Mouse (Mus musculus) spleen, embryonic (tissue): ENCODE results near the gene Fbxo28.

Experiments
- CTCF ChIA-PET: fragments of 350-600 bp; sonication (Branson Sonifier 250); formaldehyde crosslinking; loops from one replicate; lab custom pipeline; 2022; lab: Charles Lee

Gene Fbxo28

DNA sequence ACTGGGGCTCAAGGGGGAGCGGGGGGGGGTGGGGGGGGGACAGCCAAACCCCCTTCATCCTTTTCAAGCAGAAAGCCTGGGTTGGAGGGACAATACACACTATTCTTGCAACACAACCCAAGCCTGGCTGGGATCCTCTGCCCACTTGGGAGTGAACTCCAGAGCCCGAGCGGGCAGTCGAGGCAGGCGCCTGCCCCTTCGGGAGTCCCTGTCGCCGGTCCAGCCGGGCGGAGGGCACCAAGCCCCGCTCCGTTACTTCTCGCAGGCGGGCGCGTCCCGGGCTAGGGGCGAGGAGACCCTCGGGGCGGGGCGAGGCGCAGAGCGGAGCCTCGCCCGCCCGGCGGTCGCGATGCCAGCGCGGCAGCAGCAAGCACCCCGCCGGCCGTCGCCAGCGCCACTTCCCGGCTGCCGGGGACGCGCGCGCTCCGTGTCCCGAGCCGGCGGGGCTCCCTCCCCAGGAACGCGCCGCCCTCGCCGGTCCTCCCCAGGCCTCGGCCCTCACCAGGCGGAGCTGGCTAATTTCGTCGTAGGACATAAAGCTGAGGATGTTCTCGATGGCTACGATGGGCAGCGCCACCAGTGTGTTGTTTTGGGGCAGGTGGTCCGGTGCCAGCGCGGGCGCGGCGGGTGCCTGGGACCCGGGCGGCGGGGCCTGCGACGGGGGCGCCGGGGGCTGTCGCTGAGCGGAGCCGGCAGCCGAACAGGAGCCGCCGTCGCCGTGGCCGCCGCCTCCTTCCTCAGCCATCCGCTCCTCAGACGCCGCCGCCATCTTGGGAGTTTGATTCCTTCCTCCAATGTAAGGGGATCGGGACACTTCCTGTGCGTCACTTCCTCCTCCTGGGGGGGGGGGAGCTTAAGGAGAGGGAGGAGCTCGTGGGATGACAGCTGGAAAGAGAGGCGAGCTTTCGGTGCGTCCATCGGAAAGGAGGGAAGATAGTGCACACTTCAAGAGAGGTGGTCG is at the start of gene Fbxo28:
TSS of gene Fbxo28 (minus strand) at position 809 of the 961 bp plus-strand sequence.
- CTCF ChIA-PET: interaction anchor here (1.0 to 1.2 kb wide), 2 partner anchors 70 to 221 kb away, joined by 3 to 7 read pairs; no protein-coding TSS in a partner anchor

DNA sequence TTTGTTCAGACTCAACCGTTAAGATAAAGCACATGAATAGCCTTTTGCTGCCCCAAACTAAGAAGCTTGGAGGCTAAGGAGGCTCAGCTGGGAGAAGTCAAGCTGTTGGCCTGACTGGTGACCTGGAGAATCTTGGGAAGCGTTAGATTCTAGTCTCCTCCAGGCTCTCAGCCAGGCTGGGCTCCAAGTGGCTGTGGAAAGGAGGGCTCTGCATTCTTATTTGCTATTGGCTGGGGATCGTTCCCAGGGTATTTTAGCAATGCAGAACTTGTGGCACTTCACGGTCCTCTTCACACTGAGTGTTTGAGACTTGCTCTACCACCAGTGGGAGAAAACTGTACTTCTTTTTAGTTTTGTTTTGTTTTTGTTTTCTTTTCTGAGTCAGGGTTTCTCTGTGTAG is 47.3 kb upstream of the Fbxo28 start:
- CTCF ChIA-PET: no interaction called here

DNA sequence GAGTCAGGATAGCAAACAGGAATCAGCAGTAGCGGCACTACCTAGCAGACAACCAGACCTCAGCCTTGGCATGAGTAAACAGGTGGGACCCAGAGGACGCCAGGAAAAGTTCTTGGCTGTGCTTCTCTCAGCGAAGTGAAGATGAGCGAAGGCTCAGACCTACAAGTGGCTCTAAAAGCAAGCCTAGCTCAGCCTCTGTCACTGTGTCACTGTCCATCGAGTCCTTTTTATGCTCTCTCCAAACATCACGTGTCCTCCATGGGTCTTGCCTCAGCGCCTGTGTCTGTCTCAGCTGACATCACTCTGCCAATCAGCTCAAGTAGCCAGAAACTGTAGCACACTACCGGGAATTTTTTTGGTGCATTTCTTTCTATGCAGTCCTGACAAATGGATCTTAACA is 45.0 kb upstream of the Fbxo28 start:
- CTCF ChIA-PET: no interaction called here

DNA sequence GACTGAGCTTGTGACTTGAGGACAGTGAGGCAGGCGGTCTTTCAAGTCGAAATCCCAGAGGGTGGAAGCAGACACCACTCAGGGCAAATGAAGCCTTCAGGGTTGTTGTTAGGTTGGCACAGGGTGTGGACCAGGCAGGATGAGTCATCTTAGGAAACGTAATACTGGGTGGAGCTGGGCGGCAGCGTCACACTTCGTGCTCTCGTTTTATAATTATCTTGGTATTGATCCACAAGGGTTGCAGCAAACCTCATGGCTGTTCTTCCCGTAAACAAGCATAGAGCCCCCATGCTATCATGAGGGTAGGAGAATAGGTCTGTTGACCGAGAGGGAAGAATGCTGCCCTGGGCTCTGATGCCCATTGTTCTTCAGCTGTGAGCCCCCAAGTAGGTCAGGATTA is 41.7 kb upstream of the Fbxo28 start:
- CTCF ChIA-PET: interaction anchor here (0.6 kb wide), 1 partner anchor 179 kb away, joined by 3 read pairs; no protein-coding TSS in a partner anchor

DNA sequence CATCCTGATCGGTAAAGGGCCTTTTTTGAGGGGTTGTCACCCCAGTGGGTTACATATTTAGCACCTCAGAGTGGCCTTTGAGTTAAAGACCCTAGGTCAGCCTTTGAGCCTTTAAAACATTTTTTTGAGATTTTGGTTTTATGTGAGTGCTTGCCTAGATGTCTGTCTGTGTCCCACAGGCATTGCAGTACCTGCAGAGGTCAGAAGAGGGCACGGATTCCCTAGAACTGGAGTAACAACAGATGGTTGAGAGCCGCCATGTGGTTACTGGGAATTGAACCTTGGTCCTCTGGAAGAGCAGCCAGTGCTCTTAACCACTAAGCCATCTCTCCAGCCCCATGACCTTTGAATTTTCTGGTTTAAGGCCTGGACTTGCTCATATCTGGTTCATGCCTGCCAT is 39.9 kb upstream of the Fbxo28 start:
- CTCF ChIA-PET: no interaction called here

DNA sequence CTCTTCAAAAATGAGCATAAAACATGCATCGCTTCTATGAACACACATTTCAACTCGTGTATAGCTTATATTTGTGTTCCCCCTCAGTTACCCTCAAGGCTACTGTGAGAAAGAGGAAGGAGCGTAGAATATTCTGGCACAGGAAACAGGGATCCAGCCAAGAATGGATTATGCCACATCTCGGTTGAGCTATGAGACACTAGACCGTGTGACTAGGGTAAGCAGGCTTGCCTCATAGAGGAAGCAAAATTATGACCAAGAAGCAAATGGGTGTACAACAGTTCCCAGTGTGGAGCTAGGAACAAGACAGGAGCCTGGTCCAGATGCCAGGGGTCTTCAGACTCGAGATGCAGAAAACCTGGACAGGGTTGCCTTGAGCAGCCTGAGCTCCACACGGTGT is 39.3 kb upstream of the Fbxo28 start:
- CTCF ChIA-PET: interaction anchor here (0.7 kb wide), 1 partner anchor 9 kb away, joined by 3 read pairs; no protein-coding TSS in a partner anchor

DNA sequence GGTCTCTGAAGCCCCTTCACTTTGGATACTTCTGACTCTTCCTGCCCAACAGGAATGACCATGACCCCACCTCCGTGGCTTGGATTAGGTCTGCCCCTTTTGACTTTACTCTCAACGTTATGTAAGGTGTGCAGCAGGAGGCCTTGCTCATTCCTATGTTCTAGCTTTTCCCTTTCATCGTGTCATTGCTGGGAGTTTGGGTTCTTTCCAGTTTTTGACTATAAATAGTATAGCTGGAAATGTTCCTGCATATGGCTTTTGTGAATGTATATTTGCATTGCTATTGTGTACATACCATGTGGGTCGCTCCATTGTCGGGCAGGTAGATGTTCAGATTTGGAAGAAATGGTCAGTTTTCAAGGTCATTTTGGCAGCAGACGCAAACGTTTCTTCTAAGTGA is 37.4 kb upstream of the Fbxo28 start:
- CTCF ChIA-PET: interaction anchor here (0.6 kb wide), 1 partner anchor 33 kb away, joined by 4 read pairs; no protein-coding TSS in a partner anchor

DNA sequence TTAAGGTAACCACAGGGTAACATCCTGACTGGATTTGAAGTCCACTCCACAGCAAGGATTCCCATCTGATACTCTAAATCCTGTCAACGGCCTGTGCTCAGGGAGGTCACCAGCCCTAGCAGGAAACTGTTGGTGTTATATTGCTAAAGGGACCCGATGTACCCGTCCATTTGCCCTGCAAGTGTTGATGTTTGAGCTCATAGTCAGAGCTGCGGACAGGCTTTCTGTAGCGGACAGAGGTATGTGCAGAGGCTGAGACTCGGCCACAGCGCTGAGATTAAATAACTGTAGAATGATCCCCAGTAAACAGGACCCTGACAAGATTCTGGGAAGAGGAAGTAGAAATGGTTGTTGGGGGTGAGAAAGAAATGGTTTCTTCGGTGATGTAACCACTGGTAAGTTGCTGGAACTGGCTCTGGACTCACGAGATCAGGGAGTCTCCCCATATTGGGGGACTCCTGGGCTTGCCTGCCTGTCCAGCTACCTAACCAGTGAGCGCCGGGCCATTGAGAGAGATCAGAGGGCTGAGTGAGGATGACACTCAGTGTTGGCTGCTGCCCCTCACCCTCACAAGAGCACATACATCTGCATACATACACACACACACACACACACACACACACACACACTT is 36.9 kb upstream of the Fbxo28 start:
- CTCF ChIA-PET: no interaction called here

DNA sequence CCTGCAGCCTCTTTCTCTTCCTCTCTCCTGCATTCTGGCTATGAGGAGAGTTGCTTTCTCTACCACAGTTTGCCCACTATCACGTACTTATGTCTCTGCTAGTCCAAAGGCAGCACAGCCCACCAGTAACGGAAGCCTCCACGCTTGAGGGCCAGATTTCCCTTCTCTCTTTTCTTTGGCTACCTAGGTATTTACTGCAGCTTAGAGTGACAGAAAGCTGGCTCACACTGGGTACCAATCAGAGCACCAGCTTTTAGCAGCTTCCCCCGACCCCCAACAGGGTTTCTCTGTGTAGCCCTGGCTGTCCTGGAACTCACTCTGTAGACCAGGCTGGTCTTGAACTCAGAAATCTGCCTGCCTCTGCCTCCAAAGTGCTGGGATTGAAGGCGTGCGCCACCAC is 36.1 kb upstream of the Fbxo28 start:
- CTCF ChIA-PET: no interaction called here

DNA sequence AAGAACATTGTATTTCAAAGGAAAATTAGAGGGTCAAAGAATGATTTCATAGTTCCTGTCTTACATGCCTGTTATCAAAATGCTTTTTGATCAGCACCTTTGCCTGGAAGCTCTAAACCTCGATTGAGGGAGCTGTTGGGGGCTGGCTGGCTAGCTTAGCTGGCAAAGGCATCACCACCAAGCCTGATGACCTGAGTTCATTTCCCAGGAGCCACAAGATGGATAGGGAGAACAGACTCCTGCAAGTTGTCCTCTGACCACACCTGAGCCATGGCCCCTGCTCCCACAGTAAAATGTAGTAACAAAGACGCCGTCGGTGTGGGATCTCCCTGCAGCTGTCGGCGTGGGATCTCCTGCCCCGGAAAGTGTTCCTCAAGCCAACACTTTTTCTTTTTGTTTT is 35.4 kb upstream of the Fbxo28 start:
- CTCF ChIA-PET: interaction anchor here (0.9 kb wide), 1 partner anchor 114 kb away, joined by 3 read pairs; no protein-coding TSS in a partner anchor

DNA sequence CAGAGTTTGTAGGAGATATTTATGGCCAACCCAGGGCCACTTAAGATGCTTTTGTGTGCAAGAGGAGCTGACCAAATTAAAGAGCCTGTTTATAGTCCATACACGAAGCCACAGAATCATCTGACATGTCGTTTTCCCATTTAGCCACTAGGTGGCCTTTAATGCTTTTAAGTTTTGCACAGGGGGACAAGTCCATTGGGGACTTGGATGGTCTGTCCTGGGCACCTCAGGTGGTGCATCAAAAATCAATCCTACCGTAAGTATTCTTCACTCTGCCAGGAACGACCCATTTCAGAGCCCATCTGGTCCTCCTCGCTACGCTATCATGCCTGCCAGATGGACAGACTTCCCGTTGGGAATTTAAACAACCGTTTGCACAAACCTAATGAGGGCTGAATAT is 34.8 kb upstream of the Fbxo28 start:
- CTCF ChIA-PET: interaction anchor here (0.9 kb wide), 1 partner anchor 114 kb away, joined by 3 read pairs; no protein-coding TSS in a partner anchor

DNA sequence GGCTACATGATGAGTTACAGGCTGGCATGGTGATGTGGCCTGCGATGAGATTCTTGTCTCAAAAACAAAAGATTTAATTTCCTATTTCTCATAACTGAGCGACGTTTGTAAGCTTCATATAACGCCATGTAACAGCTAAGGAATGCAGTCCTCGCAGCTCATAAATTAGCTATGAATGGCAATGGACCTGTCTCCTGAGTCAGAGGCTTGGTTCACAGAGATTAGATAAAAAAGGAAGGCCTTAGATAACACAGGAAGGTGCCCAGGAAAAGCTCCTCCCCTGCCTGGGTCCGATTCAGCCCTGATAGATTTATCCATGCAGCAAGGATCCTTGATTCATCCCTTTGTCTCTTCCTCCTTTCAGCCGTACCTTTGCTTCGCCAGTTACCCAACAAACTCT is 30.5 kb upstream of the Fbxo28 start:
- CTCF ChIA-PET: interaction anchor here (1.4 kb wide), 1 partner anchor 8 kb away, joined by 3 read pairs; no protein-coding TSS in a partner anchor

DNA sequence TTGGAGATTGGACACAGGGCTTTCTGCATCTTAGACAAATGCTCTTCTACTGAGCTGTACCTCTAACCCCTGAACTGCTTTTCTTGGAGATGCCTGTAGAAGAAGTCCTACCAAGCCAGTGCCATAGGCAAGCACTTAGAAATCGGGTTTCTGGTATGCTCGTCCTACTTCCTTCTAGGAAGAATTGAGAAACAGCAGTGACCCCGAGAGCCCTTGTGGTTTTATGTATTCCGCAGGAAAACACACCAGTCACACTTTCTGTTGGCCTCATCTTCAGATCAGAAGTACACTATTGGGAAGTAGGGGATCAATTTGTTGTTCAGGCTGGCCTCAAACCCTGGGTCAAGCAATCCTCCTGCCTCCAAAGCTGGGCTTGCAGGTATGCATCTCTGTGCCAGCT is 28.0 kb upstream of the Fbxo28 start:
- CTCF ChIA-PET: no interaction called here

DNA sequence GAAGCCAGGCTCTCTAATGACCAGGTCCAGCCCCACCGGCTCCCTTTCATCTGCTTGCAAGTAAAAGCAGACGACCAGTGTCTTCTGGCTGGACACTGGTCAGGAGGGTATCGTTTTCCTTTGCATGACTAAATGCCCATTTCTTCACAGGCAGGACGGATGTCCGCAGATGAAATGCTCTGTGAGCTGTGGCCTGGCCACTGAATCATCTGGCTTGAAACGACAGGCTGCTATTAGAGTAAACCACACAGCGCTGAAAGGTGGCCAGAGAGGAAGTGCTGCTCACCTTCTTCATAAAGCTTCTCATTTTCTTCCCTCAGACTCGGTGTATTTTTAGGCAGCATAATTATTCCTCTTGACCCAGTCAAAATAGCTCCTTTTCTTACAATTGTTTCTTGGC is 27.4 kb upstream of the Fbxo28 start:
- CTCF ChIA-PET: no interaction called here

DNA sequence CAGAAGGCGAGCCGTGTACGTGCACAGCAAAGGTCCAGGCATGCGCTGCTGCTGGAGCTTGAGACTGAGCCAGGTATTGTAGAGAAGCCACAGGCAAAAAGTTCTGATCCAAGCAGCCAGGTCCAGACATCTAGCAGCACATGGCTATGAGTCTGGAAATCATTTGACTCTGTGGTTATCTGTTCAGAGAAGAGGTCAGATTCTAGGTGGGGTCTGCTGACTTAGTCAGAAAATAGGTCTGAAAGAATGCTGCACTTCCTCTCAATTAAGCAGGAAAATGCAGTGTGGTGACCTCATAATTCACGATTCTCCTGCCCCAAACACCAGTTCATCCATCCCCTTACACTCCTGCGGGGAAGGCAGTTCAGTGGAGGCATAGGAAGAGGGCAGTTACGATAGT is 26.9 kb upstream of the Fbxo28 start:
- CTCF ChIA-PET: no interaction called here

DNA sequence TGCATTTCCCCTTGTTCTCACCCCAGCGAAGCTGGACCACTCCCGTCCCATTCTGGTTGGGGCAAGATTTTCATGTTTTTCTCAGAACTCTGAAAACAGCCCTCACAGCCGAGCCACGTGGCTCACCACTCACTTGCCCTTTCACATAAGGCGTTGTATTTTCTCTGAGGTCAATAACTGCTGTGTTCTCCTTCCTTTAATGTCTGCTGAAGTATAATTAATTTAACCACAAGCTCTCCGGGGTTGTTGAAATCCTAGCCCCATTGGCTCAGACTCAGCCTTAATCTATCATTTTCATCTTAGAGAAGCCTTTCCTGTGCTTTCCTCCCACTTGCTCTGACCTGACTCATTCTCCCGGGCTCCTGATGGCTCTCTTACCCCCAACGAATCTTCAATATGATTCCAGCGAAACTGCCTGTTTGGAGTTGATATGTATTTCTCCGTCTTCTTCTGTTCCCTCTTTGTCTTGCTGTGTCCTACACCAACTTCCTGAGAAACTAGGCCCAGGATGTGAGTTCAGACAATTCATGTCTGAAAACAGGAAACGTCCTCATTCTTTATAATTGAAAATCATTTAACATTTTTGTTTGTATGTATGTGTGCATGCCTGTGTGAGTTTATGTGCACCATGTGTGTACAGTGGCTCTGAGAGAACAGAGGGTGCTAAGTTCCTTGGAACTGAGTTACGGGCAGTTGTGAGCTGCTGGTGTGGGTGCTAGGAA is 22.4 kb upstream of the Fbxo28 start:
- CTCF ChIA-PET: no interaction called here

DNA sequence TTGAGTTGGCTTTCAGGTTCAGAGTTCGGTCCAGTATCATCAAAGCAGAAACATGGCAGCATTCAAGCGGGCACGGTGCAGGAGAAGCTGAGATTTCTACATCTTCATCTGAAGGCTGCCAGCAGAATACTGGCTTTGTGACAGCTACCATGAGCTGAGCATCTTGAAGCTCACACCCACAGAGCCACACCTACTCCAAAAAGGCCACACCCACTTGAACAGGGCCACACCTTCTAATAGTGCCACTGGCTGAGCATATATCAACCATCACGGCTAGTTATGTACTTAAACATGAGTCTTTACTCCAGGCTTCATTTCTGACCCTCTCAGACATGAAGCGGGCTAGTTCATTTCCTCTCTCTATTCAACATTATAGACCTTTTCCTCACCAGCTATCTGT is 21.3 kb upstream of the Fbxo28 start:
- CTCF ChIA-PET: no interaction called here

DNA sequence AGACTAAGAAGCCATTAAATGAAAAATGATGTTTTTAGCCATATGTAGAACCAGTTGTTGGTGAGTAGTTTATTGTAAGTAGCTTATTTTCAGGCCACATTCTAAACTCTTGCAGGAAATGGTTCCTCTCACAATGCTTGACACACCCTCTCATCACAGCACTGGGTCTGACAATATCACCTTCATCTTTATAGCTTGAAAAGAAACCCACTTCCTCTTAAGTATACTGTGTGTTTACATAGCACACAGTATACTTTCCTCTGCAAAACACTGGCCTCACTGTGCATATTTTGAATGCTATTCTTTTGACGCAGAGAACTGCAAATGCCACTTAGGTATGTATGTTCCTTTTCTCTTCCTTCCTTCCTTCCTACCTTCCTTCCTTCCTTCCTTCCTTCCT is 16.7 kb upstream of the Fbxo28 start:
- CTCF ChIA-PET: interaction anchor here (0.6 to 0.7 kb wide), 3 partner anchors 18 to 636 kb away, joined by 3 to 4 read pairs (median 4); no protein-coding TSS in a partner anchor

DNA sequence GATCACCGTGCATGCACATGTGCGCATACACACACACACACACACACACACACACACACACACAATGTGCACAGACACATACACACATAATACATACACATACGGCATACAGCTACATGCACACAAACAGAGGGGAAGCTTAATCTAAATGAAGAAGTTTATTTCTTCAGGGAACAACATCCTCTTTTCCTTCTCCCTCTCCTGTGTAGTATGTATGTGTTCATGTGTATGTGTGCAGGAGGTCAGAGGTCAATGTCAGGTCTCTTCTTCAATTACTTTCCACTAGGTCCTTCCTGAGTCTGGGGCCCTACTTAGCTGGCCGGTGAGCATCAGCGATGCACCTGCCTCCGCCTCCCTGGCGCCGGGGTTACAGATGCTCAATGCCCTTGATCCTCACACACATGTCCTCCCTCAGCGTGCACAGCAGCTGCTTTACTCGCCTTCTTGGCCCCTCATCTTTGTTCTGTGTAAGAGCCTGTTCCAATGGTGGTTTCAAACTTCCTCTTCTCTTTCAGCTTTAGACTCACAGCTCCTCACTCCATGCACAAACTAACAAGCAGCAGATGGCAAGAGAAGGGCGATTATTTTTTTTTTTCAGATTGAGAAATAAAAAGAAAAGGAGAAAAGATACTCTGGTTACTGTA is 13.2 kb upstream of the Fbxo28 start:
- CTCF ChIA-PET: no interaction called here

DNA sequence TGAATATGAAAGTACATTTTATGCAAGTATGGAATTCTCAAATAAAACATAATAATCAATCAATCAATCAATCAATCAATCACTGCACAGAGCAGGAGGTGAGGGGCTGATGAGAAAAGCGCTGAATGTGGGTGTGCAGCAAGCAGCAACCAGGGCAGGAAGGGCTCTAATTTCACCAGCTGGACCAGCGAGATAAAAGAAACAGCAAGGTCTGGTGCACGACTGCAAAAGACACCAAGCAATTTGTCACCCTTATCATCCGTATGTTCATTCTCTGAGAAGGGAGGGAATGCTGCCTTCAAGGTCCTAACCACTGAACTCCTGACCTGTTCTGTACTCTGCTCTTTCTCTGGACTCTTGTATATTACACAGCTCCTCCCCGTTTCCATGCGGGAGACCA is 8.1 kb upstream of the Fbxo28 start:
- CTCF ChIA-PET: no interaction called here

DNA sequence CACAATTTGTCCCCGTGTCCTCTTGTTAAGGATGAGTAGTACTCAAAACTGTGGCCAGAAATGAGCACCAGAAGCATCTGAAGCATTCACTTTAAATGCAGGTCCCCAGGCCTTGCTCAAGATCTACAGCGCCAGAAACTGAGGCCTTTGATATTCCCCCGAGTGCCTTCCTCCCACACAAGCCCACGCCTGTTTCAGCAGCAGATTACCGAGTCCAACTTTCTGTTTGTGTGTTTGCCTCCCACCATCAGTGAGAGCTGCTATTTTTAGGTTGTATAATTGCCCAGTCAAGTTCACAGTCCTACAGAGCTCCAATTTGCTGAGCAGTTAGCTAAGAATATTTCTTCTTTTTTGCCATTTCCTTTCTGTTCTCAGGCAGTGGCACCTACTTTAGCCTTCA is 5.1 kb upstream of the Fbxo28 start:
- CTCF ChIA-PET: no interaction called here
